Mouse (Mus musculus) kidney, embryonic 15.5 days (tissue): ENCODE results near the gene Nxpe5. TPM values are rescaled to one million over a fixed set of nuclear protein-coding genes. Genes with fewer than 3 reads are reported as not detected.

Source experiments
- ATAC-seq: fragments of 200-750 bp; cut with Nextera tagmentation; replicated peaks from 2 replicates; pipeline ENCODE4 v1.8.0; 2017; ENCODE audit warnings: moderate TSS enrichment; ENCODE audit not compliant: low FRiP score
- H3K27ac ChIP-seq: fragments of 300-500 bp; sonication (generic); 2 replicates; pipeline ENCODE4 v1.5.1; 2015; ENCODE audit warnings: mild to moderate bottlenecking, inconsistent platforms
- H3K27me3 ChIP-seq: fragments of 300-500 bp; sonication (generic); 2 replicates; pipeline ENCODE4 v1.6.1; 2015; ENCODE audit warnings: inconsistent platforms
- H3K36me3 ChIP-seq: fragments of 300-500 bp; sonication (generic); 2 replicates; pipeline ENCODE4 v1.6.1; 2015; ENCODE audit warnings: inconsistent platforms
- H3K4me1 ChIP-seq: fragments of 300-500 bp; sonication (generic); 2 replicates; pipeline ENCODE4 v1.6.1; 2015; ENCODE audit warnings: inconsistent platforms
- H3K4me2 ChIP-seq: fragments of 300-500 bp; sonication (generic); 2 replicates; pipeline ENCODE4 v1.6.1; 2015; ENCODE audit warnings: moderate library complexity, mild to moderate bottlenecking, inconsistent platforms
- H3K4me3 ChIP-seq: fragments of 300-500 bp; sonication (generic); replicated peaks from 2 replicates; pipeline ENCODE4 v1.5.1; 2015; ENCODE audit warnings: mild to moderate bottlenecking, inconsistent platforms
- H3K9ac ChIP-seq: fragments of 300-500 bp; sonication (generic); 2 replicates; pipeline ENCODE4 v1.6.1; 2015; ENCODE audit warnings: mild to moderate bottlenecking, inconsistent platforms
- H3K9me3 ChIP-seq: fragments of 300-500 bp; sonication (generic); replicated peaks from 2 replicates; pipeline ENCODE4 v1.6.1; 2016; ENCODE audit warnings: inconsistent platforms
- WGBS: fragments of 180-500 bp; shearing (Covaris S2); methylation state at CpG from one replicate; pipeline ENCODE4 v1.1.7; 2015; ENCODE audit warnings: mixed read lengths; 5-methylcytosine and 5-hydroxymethylcytosine counted together
- polyA plus RNA-seq: library from polyadenylated mRNA; unstranded; fragments of >200 nt; fragmentation: Nextera tagmentation; extraction: Ambion mirVana; gene quantifications from 2 replicates; pipeline ENCODE4 v1.2.1, GENCODE M21; 2015

The Nxpe5 gene
- polyA plus RNA-seq, 1 experiment from 2014 or later = not detected

GRCm38 (mm10) chr5:138219864-138220263 lies 5.8 kb upstream of the Nxpe5 start:
- Histone ChIP-seq H3K27ac (peak overlapping the region; percentile 87), H3K36me3 (no peaks in the 10 kb centered on the region), H3K4me2 (no peak overlapping the region), H3K9ac (no peak overlapping the region), H3K4me1 (peaks cover 5% of the 10 kb centered on the region; the same call in 1 of the 2 replicates), H3K4me3 (no peak overlapping the region), H3K9me3 (peaks cover 16% of the 10 kb centered on the region), H3K27me3 (no peaks in the 10 kb centered on the region)
- peak; percentile 54; the same call in 1 of the 2 replicates for ATAC-seq
- WGBS = 25% methylated on average over 2 of the region's 2 CpGs

- Histone ChIP-seq H3K4me3 (no peak overlapping the region), H3K9me3 (no peaks in the 10 kb centered on the region), H3K36me3 (no peaks in the 10 kb centered on the region), H3K4me1 (peaks cover 5% of the 10 kb centered on the region; the same call in 1 of the 2 replicates), H3K27ac (no peak overlapping the region), H3K4me2 (no peak overlapping the region), H3K27me3 (no peaks in the 10 kb centered on the region), H3K9ac (no peak overlapping the region)
- ATAC-seq = peak; percentile 66; the same call in 1 of the 2 replicates
- 25% methylated on average over 4 of the region's 4 CpGs for WGBS
These were observed 3.6 kb upstream of the Nxpe5 start for GRCm38 (mm10) chr5:138222111-138222510.

GRCm38 (mm10) chr5:138223287-138223686 lies 2.4 kb upstream of the Nxpe5 start:
- H3K4me3 ChIP-seq = no peak overlapping the region
- H3K9me3 ChIP-seq = no peaks in the 10 kb centered on the region
- WGBS = 62% methylated on average over 3 of the region's 3 CpGs
- H3K27me3 ChIP-seq = no peaks in the 10 kb centered on the region
- H3K9ac ChIP-seq = no peak overlapping the region
- no peaks in the 10 kb centered on the region for H3K36me3 ChIP-seq
- no peak overlapping the region for H3K27ac ChIP-seq
- peaks cover 5% of the 10 kb centered on the region; the same call in 1 of the 2 replicates for H3K4me1 ChIP-seq
- no peak for ATAC-seq
- H3K4me2 ChIP-seq = no peak overlapping the region

- Histone ChIP-seq H3K4me2 (no peak overlapping the region), H3K36me3 (no peaks in the 10 kb centered on the region), H3K4me3 (no peak overlapping the region), H3K9me3 (no peaks in the 10 kb centered on the region), H3K27ac (no peak overlapping the region), H3K9ac (no peak overlapping the region), H3K4me1 (0 out of 2 replicates have a peak, but pooled peaks cover 4% of the 10 kb centered on the region), H3K27me3 (no peaks in the 10 kb centered on the region)
- no peak for ATAC-seq
- 74% methylated on average over 4 of the region's 4 CpGs for WGBS
These were observed 793 bp downstream of the Nxpe5 start for GRCm38 (mm10) chr5:138226491-138226890.

- no peaks in the 10 kb centered on the region for H3K9me3 ChIP-seq
- H3K27me3 ChIP-seq = no peaks in the 10 kb centered on the region
- 0 out of 2 replicates have a peak, but pooled peaks cover 4% of the 10 kb centered on the region for H3K4me1 ChIP-seq
- no peak overlapping the region for H3K9ac ChIP-seq
- H3K4me2 ChIP-seq = no peak overlapping the region
- no peak for ATAC-seq
- 70% methylated on average over 2 of the region's 2 CpGs for WGBS
- H3K27ac ChIP-seq = no peak overlapping the region
- H3K36me3 ChIP-seq = no peaks in the 10 kb centered on the region
- no peak overlapping the region for H3K4me3 ChIP-seq
These were observed 1.7 kb downstream of the Nxpe5 start for GRCm38 (mm10) chr5:138227367-138227766.

- Histone ChIP-seq H3K4me2 (no peak overlapping the region), H3K27me3 (no peaks in the 10 kb centered on the region), H3K4me3 (no peak overlapping the region), H3K9me3 (no peaks in the 10 kb centered on the region), H3K9ac (no peak overlapping the region), H3K36me3 (no peaks in the 10 kb centered on the region), H3K4me1 (peaks cover 8% of the 10 kb centered on the region; the same call in 1 of the 2 replicates), H3K27ac (no peak overlapping the region)
- 55% methylated on average over 3 of the region's 3 CpGs for WGBS
- no peak for ATAC-seq
These were observed 2.3 kb downstream of the Nxpe5 start for GRCm38 (mm10) chr5:138228026-138228425.

GRCm38 (mm10) chr5:138229511-138229910 lies 3.8 kb downstream of the Nxpe5 start:
- 85% methylated on average over 3 of the region's 3 CpGs for WGBS
- H3K9ac ChIP-seq = no peak overlapping the region
- H3K4me1 ChIP-seq = peaks cover 8% of the 10 kb centered on the region; the same call in 1 of the 2 replicates
- H3K9me3 ChIP-seq = no peaks in the 10 kb centered on the region
- no peak for ATAC-seq
- no peak overlapping the region for H3K27ac ChIP-seq
- H3K4me3 ChIP-seq = no peak overlapping the region
- no peak overlapping the region for H3K4me2 ChIP-seq
- no peaks in the 10 kb centered on the region for H3K27me3 ChIP-seq
- no peaks in the 10 kb centered on the region for H3K36me3 ChIP-seq

- Histone ChIP-seq H3K9me3 (no peaks in the 10 kb centered on the region), H3K27ac (peak overlapping the region; percentile 83), H3K4me1 (peaks cover 8% of the 10 kb centered on the region; the same call in 1 of the 2 replicates), H3K36me3 (no peaks in the 10 kb centered on the region), H3K27me3 (no peaks in the 10 kb centered on the region), H3K9ac (no peak overlapping the region), H3K4me3 (no peak overlapping the region), H3K4me2 (no peak overlapping the region)
- 69% methylated on average over 2 of the region's 2 CpGs for WGBS
- no peak for ATAC-seq
These were observed 8.1 kb downstream of the Nxpe5 start for GRCm38 (mm10) chr5:138233778-138234177.

- ATAC-seq = no peak
- H3K4me3 ChIP-seq = no peak overlapping the region
- H3K9ac ChIP-seq = no peak overlapping the region
- no peaks in the 10 kb centered on the region for H3K27me3 ChIP-seq
- H3K4me1 ChIP-seq = peaks cover 8% of the 10 kb centered on the region; the same call in 1 of the 2 replicates
- H3K27ac ChIP-seq = peak overlapping the region; percentile 83
- H3K36me3 ChIP-seq = no peaks in the 10 kb centered on the region
- H3K9me3 ChIP-seq = no peaks in the 10 kb centered on the region
- H3K4me2 ChIP-seq = no peak overlapping the region
These were observed 8.5 kb downstream of the Nxpe5 start for GRCm38 (mm10) chr5:138234224-138234623.

- Histone ChIP-seq H3K9me3 (0 out of 2 replicates have a peak, but pooled peaks cover 3% of the 10 kb centered on the region), H3K4me2 (no peak overlapping the region), H3K36me3 (no peaks in the 10 kb centered on the region), H3K27ac (no peak overlapping the region), H3K4me1 (no peaks in the 10 kb centered on the region), H3K9ac (no peak overlapping the region), H3K27me3 (no peaks in the 10 kb centered on the region), H3K4me3 (no peak overlapping the region)
- ATAC-seq = no peak
- WGBS = 41% methylated on average over 2 of the region's 2 CpGs
These were observed 15.8 kb downstream of the Nxpe5 start for GRCm38 (mm10) chr5:138241511-138241910.

GRCm38 (mm10) chr5:138251144-138251543 lies 25.4 kb downstream of the Nxpe5 start:
- Histone ChIP-seq H3K4me1 (peaks cover 8% of the 10 kb centered on the region), H3K4me2 (no peak overlapping the region), H3K9me3 (no peaks in the 10 kb centered on the region), H3K27me3 (no peaks in the 10 kb centered on the region), H3K4me3 (no peak overlapping the region), H3K27ac (no peak overlapping the region), H3K36me3 (no peaks in the 10 kb centered on the region), H3K9ac (no peak overlapping the region)
- WGBS = 87% methylated on average over 12 of the region's 12 CpGs
- ATAC-seq = no peak

GRCm38 (mm10) chr5:138253061-138253460 lies 27.4 kb downstream of the Nxpe5 start:
- H3K4me3 ChIP-seq = no peak overlapping the region
- no peak overlapping the region for H3K9ac ChIP-seq
- no peak for ATAC-seq
- WGBS = 94% methylated on average over 3 of the region's 3 CpGs
- no peak overlapping the region for H3K27ac ChIP-seq
- H3K4me2 ChIP-seq = no peak overlapping the region
- H3K36me3 ChIP-seq = peaks cover 4% of the 10 kb centered on the region
- no peaks in the 10 kb centered on the region for H3K9me3 ChIP-seq
- H3K27me3 ChIP-seq = no peaks in the 10 kb centered on the region
- peaks cover 12% of the 10 kb centered on the region for H3K4me1 ChIP-seq
